Mouse (Mus musculus) cerebellum, adult 2 months (tissue): ENCODE measurements at regions not wholly inside any gene's neighbourhood (a gene's known extent, or its start where the extent isn't known, plus 50 kb on each side); places are given as distances from the start of the nearest gene placed in this dataset.

Experiments used
- CTCF ChIP-seq: fragments of 200-500 bp; IDR thresholded peaks from 2 replicates; pipeline ENCODE4 v1.5.1; 2011; ENCODE audit warnings: low read depth, mild to moderate bottlenecking, control low read depth, low read length, moderate library complexity, borderline replicate concordance; ENCODE audit not compliant: insufficient read depth
- POLR2A ChIP-seq: fragments of 200-500 bp; IDR thresholded peaks from 2 replicates; pipeline ENCODE4 v1.6.1; 2011; ENCODE audit warnings: low read length, control low read depth, borderline replicate concordance; ENCODE audit not compliant: insufficient read depth

DNA sequence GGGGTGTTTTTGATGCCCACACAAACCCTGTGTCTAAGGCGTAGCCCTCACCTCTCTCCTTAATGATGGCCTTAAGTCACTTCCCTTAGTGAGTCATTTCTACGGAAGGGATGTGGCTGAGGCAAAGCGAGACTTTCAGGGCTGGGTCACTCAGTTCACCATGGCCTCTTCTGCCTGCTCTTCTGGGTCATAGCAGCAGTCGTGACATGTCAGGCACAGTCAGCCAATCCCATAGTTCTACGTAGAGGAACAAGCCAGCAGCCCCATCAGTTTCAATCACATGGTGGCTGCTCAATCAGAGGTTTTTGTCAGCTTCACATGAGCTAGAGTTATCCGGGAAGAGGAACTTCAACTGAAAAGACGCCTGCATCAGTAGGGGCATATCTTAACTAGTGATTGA is 156.1 kb upstream of the Med13l start:
- no peak for TF ChIP-seq POLR2A
- TF ChIP-seq CTCF: no peak
